Mouse (Mus musculus) left cerebral cortex, adult 6 months (tissue): ENCODE data around the gene Gm5538. TPM values are rescaled to one million over a fixed set of nuclear protein-coding genes. Genes with fewer than 3 reads are reported as not detected.

Experiments used
- long read RNA-seq, 2 experiments: library from polyadenylated mRNA; unstranded; transcript quantifications; one replicate each; pipeline ENCODE4 v2.0.0; 2019 to 2020
- polyA plus RNA-seq: library from polyadenylated mRNA; unstranded; fragments of <200 nt; fragmentation: Nextera tagmentation; gene quantifications from 2 replicates; pipeline ENCODE4 v1.2.3, GENCODE M21; 2021

Gm5538 gene
- polyA plus RNA-seq: not detected in 2 replicates
- long read RNA-seq, experiment 1: 0 reads
- long read RNA-seq, experiment 2: 0 reads

GRCm38 (mm10) chr3:59729490-59729889 is at the start of gene Gm5538:
Gene Gm5538, plus strand, starts transcription at chr3:59729790.

Other genes starting within 250 kb of the Gm5538 start
- gene Gm8298, start 131.3 kb downstream of the Gm5538 start, polyA plus RNA-seq: not detected in 2 replicates
- gene C130079G13Rik, start 195.4 kb downstream of the Gm5538 start, polyA plus RNA-seq: not detected in 2 replicates